Mouse (Mus musculus) inflammation-experienced regulatory T-cells, adult 16 weeks (primary cell): ENCODE results near the gene Ccdc80. TPM values are rescaled to one million over a fixed set of nuclear protein-coding genes. Genes with fewer than 3 reads are reported as not detected.

Source experiments
- polyA plus RNA-seq: library from polyadenylated mRNA; unstranded; fragments of 100-300 nt; shearing (Covaris generic); gene quantifications from one replicate; pipeline ENCODE4 v1.2.1, GENCODE M21; 2017

Ccdc80 gene
- 1.5 TPM for polyA plus RNA-seq

GRCm38 (mm10) chr16:45093137-45093731 lies at the start of gene Ccdc80:
Gene Ccdc80 (plus strand): TSS chr16:45093402.

GRCm38 (mm10) chr16:45158522-45159388 lies 65.6 kb downstream of the Ccdc80 start, which contains the start of the genes Slc35a5 and Atg3:
Gene Slc35a5 (minus strand): TSS chr16:45158706.
Gene Atg3 (plus strand): TSS chr16:45158785.

Other genes with a start within 250 kb of the Ccdc80 start
- not detected for gene Cd200r2, start 226.3 kb upstream of the Ccdc80 start, polyA plus RNA-seq
- 1.5 TPM for gene Cd200r3, start 149.7 kb upstream of the Ccdc80 start, polyA plus RNA-seq
- gene Slc35a5, start 65.3 kb downstream of the Ccdc80 start, polyA plus RNA-seq: 59.2 TPM
- 26.6 TPM for gene Atg3, start 65.4 kb downstream of the Ccdc80 start, polyA plus RNA-seq
- 96.7 TPM for gene Btla, start 130.9 kb downstream of the Ccdc80 start, polyA plus RNA-seq